Mouse (Mus musculus) regulatory T cell (primary cell): ENCODE measurements at regions not wholly inside any gene's neighbourhood (a gene's known extent, or its start where the extent isn't known, plus 50 kb on each side); places are given as distances from the start of the nearest gene placed in this dataset.

ENCODE experiments used
- in situ Hi-C: fragments of 300-600 bp; cut with MboI, MseI; formaldehyde crosslinking; loops from one replicate; pipeline ENCODE4 v1.15.1; 2025; ENCODE audit warnings: high pct_unique_total_duplicates

- in situ Hi-C loops = no loop called here
Measured at GRCm38 (mm10) chr13:44128506-44129274, 344.1 kb downstream of the Cd83 start.

GRCm38 (mm10) chr13:44131916-44132315 is 347.3 kb downstream of the Cd83 start:
- in situ Hi-C loops = no loop called here

- in situ Hi-C loops = no loop called here
Measured at GRCm38 (mm10) chr13:44132510-44132909, 347.9 kb downstream of the Cd83 start.

- in situ Hi-C loops = no loop called here
Measured at GRCm38 (mm10) chr13:44133436-44133835, 348.9 kb downstream of the Cd83 start.

GRCm38 (mm10) chr13:44141181-44141580 is 356.6 kb downstream of the Cd83 start:
- in situ Hi-C loops = no loop called here

- in situ Hi-C loops = no loop called here
Measured at GRCm38 (mm10) chr13:44145441-44145840, 360.9 kb downstream of the Cd83 start.

GRCm38 (mm10) chr13:44147841-44148240 is 363.3 kb downstream of the Cd83 start:
- in situ Hi-C loops = no loop called here

- in situ Hi-C loops = no loop called here
Measured at GRCm38 (mm10) chr13:44149499-44149898, 364.9 kb downstream of the Cd83 start.

GRCm38 (mm10) chr13:44151526-44151925 is 367.0 kb downstream of the Cd83 start:
- in situ Hi-C loops = no loop called here

- in situ Hi-C loops = no loop called here
Measured at GRCm38 (mm10) chr13:44152806-44153613, 368.4 kb downstream of the Cd83 start.

GRCm38 (mm10) chr13:44153784-44154183 is 369.2 kb downstream of the Cd83 start:
- in situ Hi-C loops = no loop called here

GRCm38 (mm10) chr13:44155956-44156355 is 371.4 kb downstream of the Cd83 start:
- in situ Hi-C loops = no loop called here

- in situ Hi-C loops = no loop called here
Measured at GRCm38 (mm10) chr13:44156546-44156945, 372.0 kb downstream of the Cd83 start.

GRCm38 (mm10) chr13:44157236-44157635 is 372.7 kb downstream of the Cd83 start:
- in situ Hi-C loops = no loop called here

GRCm38 (mm10) chr13:44158364-44158763 is 373.8 kb downstream of the Cd83 start:
- in situ Hi-C loops = no loop called here

GRCm38 (mm10) chr13:44159346-44159745 is 374.8 kb downstream of the Cd83 start:
- in situ Hi-C loops = no loop called here

GRCm38 (mm10) chr13:44164746-44165145 is 380.2 kb downstream of the Cd83 start:
- in situ Hi-C loops = no loop called here

- in situ Hi-C loops = no loop called here
Measured at GRCm38 (mm10) chr13:44167186-44167585, 382.6 kb downstream of the Cd83 start.

- in situ Hi-C loops = no loop called here
Measured at GRCm38 (mm10) chr13:44168186-44168585, 383.6 kb downstream of the Cd83 start.

GRCm38 (mm10) chr13:44171639-44172038 is 387.1 kb downstream of the Cd83 start:
- in situ Hi-C loops = no loop called here

- in situ Hi-C loops = no loop called here
Measured at GRCm38 (mm10) chr13:44172701-44173100, 388.1 kb downstream of the Cd83 start.

GRCm38 (mm10) chr13:44174236-44174635 is 389.7 kb downstream of the Cd83 start:
- in situ Hi-C loops = no loop called here
